Mouse (Mus musculus): ENCODE measurements around the gene Itgam. TPM values are rescaled to one million over a fixed set of nuclear protein-coding genes. Genes with fewer than 3 reads are reported as not detected.

The Itgam gene
- polyA plus RNA-seq, 1 experiment from 2014 or later: 0.52 TPM

- no peaks in the 10 kb centered on the region for H3K4me1 ChIP-seq
- WGBS: 92% methylated on average over 11 of the region's 11 CpGs
- no peak for DNase-seq (ENCODE audit: low spot score)
- H3K36me3 ChIP-seq (replicated peaks): no peaks in the 10 kb centered on the region
- H3K27me3 ChIP-seq (replicated peaks; ENCODE audit: low read depth, poor library complexity, severe bottlenecking): no peaks in the 10 kb centered on the region
- H3K4me3 ChIP-seq: no peak overlapping the region
- no peak overlapping the region for H3K27ac ChIP-seq (replicated peaks)
- no peaks in the 10 kb centered on the region for H3K9me3 ChIP-seq
Observed at GRCm38 (mm10) chr7:128114371-128115105, 52.1 kb downstream of the Itgam start.

- H3K9me3 ChIP-seq: no peaks in the 10 kb centered on the region
- 75% methylated on average over 5 of the region's 5 CpGs for WGBS
Observed at GRCm38 (mm10) chr7:128115211-128115958, 52.9 kb downstream of the Itgam start.

GRCm38 (mm10) chr7:128116396-128116795, 54.0 kb downstream of the Itgam start:
- Histone ChIP-seq H3K27ac (replicated peaks) (no peak overlapping the region), H3K36me3 (replicated peaks) (no peaks in the 10 kb centered on the region), H3K9me3 (no peaks in the 10 kb centered on the region), H3K4me1 (no peaks in the 10 kb centered on the region), H3K4me3 (no peak overlapping the region), H3K27me3 (replicated peaks; ENCODE audit: low read depth, poor library complexity, severe bottlenecking) (no peaks in the 10 kb centered on the region)
- 90% methylated on average over 5 of the region's 5 CpGs for WGBS
- DNase-seq (ENCODE audit: low spot score): no peak

More at GRCm38 (mm10) chr7:128115211-128115958, 52.9 kb downstream of the Itgam start:
- Histone ChIP-seq H3K4me3 (no peak overlapping the region), H3K4me1 (no peaks in the 10 kb centered on the region), H3K27ac (replicated peaks) (no peak overlapping the region), H3K27me3 (replicated peaks; ENCODE audit: low read depth, poor library complexity, severe bottlenecking) (no peaks in the 10 kb centered on the region), H3K36me3 (replicated peaks) (no peaks in the 10 kb centered on the region)
- no peak for DNase-seq (ENCODE audit: low spot score)

GRCm38 (mm10) chr7:128119726-128120490, 57.5 kb downstream of the Itgam start:
- WGBS: 86% methylated on average over 6 of the region's 6 CpGs

GRCm38 (mm10) chr7:128128741-128129720, 66.6 kb downstream of the Itgam start, which contains the start of gene Itgax:
Gene Itgax, plus strand, starts transcription at chr7:128129547.
- Histone ChIP-seq H3K27me3 (replicated peaks; ENCODE audit: low read depth, poor library complexity, severe bottlenecking) (no peaks in the 10 kb centered on the region), H3K9me3 (no peaks in the 10 kb centered on the region), H3K4me3 (no peak within 1 kb of the TSS), H3K27ac (replicated peaks) (no peak within 1 kb of the TSS), H3K36me3 (replicated peaks) (no peaks in the 10 kb centered on the region), H3K4me1 (no peaks in the 10 kb centered on the region)
- 81% methylated on average over 8 of the region's 8 CpGs for WGBS
- no peak for DNase-seq (ENCODE audit: low spot score)

More at GRCm38 (mm10) chr7:128119726-128120490, 57.5 kb downstream of the Itgam start:
- DNase-seq (ENCODE audit: low spot score): no peak
- Histone ChIP-seq H3K4me1 (no peaks in the 10 kb centered on the region), H3K27me3 (replicated peaks; ENCODE audit: low read depth, poor library complexity, severe bottlenecking) (no peaks in the 10 kb centered on the region), H3K4me3 (no peak overlapping the region), H3K27ac (replicated peaks) (no peak overlapping the region), H3K36me3 (replicated peaks) (no peaks in the 10 kb centered on the region), H3K9me3 (no peaks in the 10 kb centered on the region)

GRCm38 (mm10) chr7:128132148-128132547, 69.7 kb downstream of the Itgam start:
- H3K4me1 ChIP-seq: no peaks in the 10 kb centered on the region
- H3K9me3 ChIP-seq: no peaks in the 10 kb centered on the region
- H3K27me3 ChIP-seq (replicated peaks; ENCODE audit: low read depth, poor library complexity, severe bottlenecking): no peaks in the 10 kb centered on the region
- WGBS: 88% methylated on average over 5 of the region's 5 CpGs
- no peak for DNase-seq (ENCODE audit: low spot score)
- no peak overlapping the region for H3K27ac ChIP-seq (replicated peaks)
- H3K4me3 ChIP-seq: no peak overlapping the region
- H3K36me3 ChIP-seq (replicated peaks): no peaks in the 10 kb centered on the region

- H3K4me3 ChIP-seq: no peak overlapping the region
- WGBS: 86% methylated on average over 2 of the region's 2 CpGs
- no peaks in the 10 kb centered on the region for H3K9me3 ChIP-seq
- no peaks in the 10 kb centered on the region for H3K27me3 ChIP-seq (replicated peaks; ENCODE audit: low read depth, poor library complexity, severe bottlenecking)
- no peak overlapping the region for H3K27ac ChIP-seq (replicated peaks)
- no peaks in the 10 kb centered on the region for H3K36me3 ChIP-seq (replicated peaks)
- H3K4me1 ChIP-seq: no peaks in the 10 kb centered on the region
- no peak for DNase-seq (ENCODE audit: low spot score)
Observed at GRCm38 (mm10) chr7:128133596-128133995, 71.2 kb downstream of the Itgam start.

GRCm38 (mm10) chr7:128136927-128137326, 74.5 kb downstream of the Itgam start:
- no peaks in the 10 kb centered on the region for H3K9me3 ChIP-seq
- H3K4me1 ChIP-seq: no peaks in the 10 kb centered on the region
- DNase-seq (ENCODE audit: low spot score): no peak
- no peak overlapping the region for H3K4me3 ChIP-seq
- H3K27me3 ChIP-seq (replicated peaks; ENCODE audit: low read depth, poor library complexity, severe bottlenecking): no peaks in the 10 kb centered on the region
- 66% methylated on average over 4 of the region's 4 CpGs for WGBS
- H3K27ac ChIP-seq (replicated peaks): no peak overlapping the region
- no peaks in the 10 kb centered on the region for H3K36me3 ChIP-seq (replicated peaks)

- Histone ChIP-seq H3K4me1 (no peaks in the 10 kb centered on the region), H3K9me3 (no peaks in the 10 kb centered on the region)
- 91% methylated on average over 6 of the region's 6 CpGs for WGBS
Observed at GRCm38 (mm10) chr7:128139611-128140010, 77.2 kb downstream of the Itgam start.

GRCm38 (mm10) chr7:128150970-128151369, 88.5 kb downstream of the Itgam start:
- no peak overlapping the region for H3K27ac ChIP-seq (replicated peaks)
- H3K27me3 ChIP-seq (replicated peaks; ENCODE audit: low read depth, poor library complexity, severe bottlenecking): no peaks in the 10 kb centered on the region
- H3K4me1 ChIP-seq: no peaks in the 10 kb centered on the region
- H3K36me3 ChIP-seq (replicated peaks): no peaks in the 10 kb centered on the region
- H3K4me3 ChIP-seq: no peak overlapping the region
- WGBS: 93% methylated on average over 8 of the region's 8 CpGs
- no peak for DNase-seq (ENCODE audit: low spot score)
- no peaks in the 10 kb centered on the region for H3K9me3 ChIP-seq

More at GRCm38 (mm10) chr7:128139611-128140010, 77.2 kb downstream of the Itgam start:
- Histone ChIP-seq H3K36me3 (replicated peaks) (no peaks in the 10 kb centered on the region), H3K4me3 (no peak overlapping the region), H3K27me3 (replicated peaks; ENCODE audit: low read depth, poor library complexity, severe bottlenecking) (no peaks in the 10 kb centered on the region), H3K27ac (replicated peaks) (no peak overlapping the region)
- DNase-seq (ENCODE audit: low spot score): no peak

GRCm38 (mm10) chr7:128154076-128154475, 91.6 kb downstream of the Itgam start, which contains the start of gene Itgad:
Gene Itgad, plus strand, starts transcription at chr7:128154376.
- 93% methylated on average over 21 of the region's 21 CpGs for WGBS

More at GRCm38 (mm10) chr7:128154076-128154475, 91.6 kb downstream of the Itgam start, which contains the start of gene Itgad:
- no peak for DNase-seq (ENCODE audit: low spot score)
- H3K36me3 ChIP-seq (replicated peaks): no peaks in the 10 kb centered on the region
- no peaks in the 10 kb centered on the region for H3K27me3 ChIP-seq (replicated peaks; ENCODE audit: low read depth, poor library complexity, severe bottlenecking)
- no peak within 1 kb of the TSS for H3K4me3 ChIP-seq
- H3K9me3 ChIP-seq: no peaks in the 10 kb centered on the region
- no peak within 1 kb of the TSS for H3K27ac ChIP-seq (replicated peaks)
- H3K4me1 ChIP-seq: no peaks in the 10 kb centered on the region

All from embryonic facial prominence, embryonic 10.5 days (tissue).